Mouse (Mus musculus): ENCODE results near the gene Nr1d2. TPM values are rescaled to one million over a fixed set of nuclear protein-coding genes. Genes with fewer than 3 reads are reported as not detected.

Gene Nr1d2
- polyA plus RNA-seq (2014; fragmentation: Nextera tagmentation; extraction: Ambion mirVana), result 5.4 and 5.6 TPM in 2 replicates

GRCm38 (mm10) chr14:18238750-18239731 lies at the start of gene Nr1d2:
TSS of gene Nr1d2 (minus strand) at chr14:18239127.
- ATAC-seq (ENCODE audit: insufficient number of reproducible peaks, low FRiP score, low TSS enrichment, low read depth) (peak; percentile 95), DNase-seq (ENCODE audit: low spot score) (peak; percentile 99)
- Histone ChIP-seq H3K9me3 (ENCODE audit: control insufficient read depth, low read length) (no peaks in the 10 kb centered on the region; the same call in 1 of the 2 replicates), H3K9ac (ENCODE audit: low read length) (peak within 1 kb of the TSS; percentile 68), H3K4me2 (ENCODE audit: low read depth, severe bottlenecking) (peak within 1 kb of the TSS; percentile 73), H3K27ac (replicated peaks; ENCODE audit: low read depth, low read length) (peak within 1 kb of the TSS; percentile 69), H3K4me1 (ENCODE audit: control insufficient read depth, insufficient read depth, low read length) (no peaks in the 10 kb centered on the region), H3K36me3 (ENCODE audit: control insufficient read depth, insufficient read depth, low read length) (no peaks in the 10 kb centered on the region), H3K4me3 (ENCODE audit: low read depth, low read length) (peak within 1 kb of the TSS; percentile 75), H3K27me3 (ENCODE audit: control insufficient read depth, insufficient read depth, low read length) (no peaks in the 10 kb centered on the region)
- under 1% methylated on average over 57 of the region's 66 CpGs for WGBS

- 82% methylated on average over 2 of the region's 2 CpGs for WGBS
- DNase-seq (ENCODE audit: low spot score) (no peak), ATAC-seq (ENCODE audit: insufficient number of reproducible peaks, low FRiP score, low TSS enrichment, low read depth) (no peak)
- Histone ChIP-seq H3K9me3 (ENCODE audit: control insufficient read depth, low read length) (no peaks in the 10 kb centered on the region), H3K27me3 (ENCODE audit: control insufficient read depth, insufficient read depth, low read length) (no peaks in the 10 kb centered on the region), H3K36me3 (ENCODE audit: control insufficient read depth, insufficient read depth, low read length) (peaks cover under 1% of the 10 kb centered on the region; the same call in 1 of the 2 replicates), H3K4me1 (ENCODE audit: control insufficient read depth, insufficient read depth, low read length) (no peaks in the 10 kb centered on the region), H3K9ac (ENCODE audit: low read length) (no peak overlapping the region), H3K4me3 (ENCODE audit: low read depth, low read length) (no peak overlapping the region), H3K27ac (replicated peaks; ENCODE audit: low read depth, low read length) (no peak overlapping the region), H3K4me2 (ENCODE audit: low read depth, severe bottlenecking) (no peak overlapping the region)
Measured at GRCm38 (mm10) chr14:18287391-18287790, 48.5 kb upstream of the Nr1d2 start.

- Histone ChIP-seq H3K27ac (replicated peaks; ENCODE audit: low read depth, low read length) (no peak overlapping the region), H3K9me3 (ENCODE audit: control insufficient read depth, low read length) (no peaks in the 10 kb centered on the region), H3K36me3 (ENCODE audit: control insufficient read depth, insufficient read depth, low read length) (peaks cover 3% of the 10 kb centered on the region; the same call in 1 of the 2 replicates), H3K4me2 (ENCODE audit: low read depth, severe bottlenecking) (no peak overlapping the region), H3K27me3 (ENCODE audit: control insufficient read depth, insufficient read depth, low read length) (no peaks in the 10 kb centered on the region), H3K4me1 (ENCODE audit: control insufficient read depth, insufficient read depth, low read length) (no peaks in the 10 kb centered on the region), H3K9ac (ENCODE audit: low read length) (no peak overlapping the region), H3K4me3 (ENCODE audit: low read depth, low read length) (no peak overlapping the region)
- ATAC-seq (ENCODE audit: insufficient number of reproducible peaks, low FRiP score, low TSS enrichment, low read depth), result no peak
- 89% methylated on average over 2 of the region's 2 CpGs for WGBS
- DNase-seq (ENCODE audit: low spot score), result no peak
Measured at GRCm38 (mm10) chr14:18286441-18286840, 47.5 kb upstream of the Nr1d2 start.

GRCm38 (mm10) chr14:18285476-18285875 lies 46.5 kb upstream of the Nr1d2 start:
- ATAC-seq (ENCODE audit: insufficient number of reproducible peaks, low FRiP score, low TSS enrichment, low read depth), result no peak
- H3K27me3 ChIP-seq (ENCODE audit: control insufficient read depth, insufficient read depth, low read length), result no peaks in the 10 kb centered on the region
- DNase-seq (ENCODE audit: low spot score), result no peak
- WGBS, result 87% methylated on average over 3 of the region's 3 CpGs
- no peak overlapping the region for H3K27ac ChIP-seq (replicated peaks; ENCODE audit: low read depth, low read length)
- H3K9me3 ChIP-seq (ENCODE audit: control insufficient read depth, low read length), result no peaks in the 10 kb centered on the region
- H3K36me3 ChIP-seq (ENCODE audit: control insufficient read depth, insufficient read depth, low read length), result peaks cover 3% of the 10 kb centered on the region; the same call in 1 of the 2 replicates
- H3K9ac ChIP-seq (ENCODE audit: low read length), result no peak overlapping the region
- no peaks in the 10 kb centered on the region for H3K4me1 ChIP-seq (ENCODE audit: control insufficient read depth, insufficient read depth, low read length)
- no peak overlapping the region for H3K4me3 ChIP-seq (ENCODE audit: low read depth, low read length)
- no peak overlapping the region for H3K4me2 ChIP-seq (ENCODE audit: low read depth, severe bottlenecking)

- Histone ChIP-seq H3K4me3 (ENCODE audit: low read depth, low read length) (no peak overlapping the region), H3K36me3 (ENCODE audit: control insufficient read depth, insufficient read depth, low read length) (peaks cover 3% of the 10 kb centered on the region), H3K27me3 (ENCODE audit: control insufficient read depth, insufficient read depth, low read length) (no peaks in the 10 kb centered on the region), H3K4me2 (ENCODE audit: low read depth, severe bottlenecking) (no peak overlapping the region), H3K27ac (replicated peaks; ENCODE audit: low read depth, low read length) (no peak overlapping the region), H3K9ac (ENCODE audit: low read length) (no peak overlapping the region), H3K4me1 (ENCODE audit: control insufficient read depth, insufficient read depth, low read length) (no peaks in the 10 kb centered on the region), H3K9me3 (ENCODE audit: control insufficient read depth, low read length) (no peaks in the 10 kb centered on the region)
- DNase-seq (ENCODE audit: low spot score), result no peak
- ATAC-seq (ENCODE audit: insufficient number of reproducible peaks, low FRiP score, low TSS enrichment, low read depth), result no peak
- WGBS, result 88% methylated on average over 2 of the region's 2 CpGs
Measured at GRCm38 (mm10) chr14:18284581-18284980, 45.7 kb upstream of the Nr1d2 start.

- no peaks in the 10 kb centered on the region for H3K4me1 ChIP-seq (ENCODE audit: control insufficient read depth, insufficient read depth, low read length)
- H3K27me3 ChIP-seq (ENCODE audit: control insufficient read depth, insufficient read depth, low read length), result no peaks in the 10 kb centered on the region
- ATAC-seq (ENCODE audit: insufficient number of reproducible peaks, low FRiP score, low TSS enrichment, low read depth) (no peak), DNase-seq (ENCODE audit: low spot score) (no peak)
- H3K4me2 ChIP-seq (ENCODE audit: low read depth, severe bottlenecking), result no peak overlapping the region
- no peak overlapping the region for H3K9ac ChIP-seq (ENCODE audit: low read length)
- peaks cover 6% of the 10 kb centered on the region for H3K36me3 ChIP-seq (ENCODE audit: control insufficient read depth, insufficient read depth, low read length)
- H3K4me3 ChIP-seq (ENCODE audit: low read depth, low read length), result no peak overlapping the region
- WGBS, result 90% methylated on average over 5 of the region's 5 CpGs
- H3K27ac ChIP-seq (replicated peaks; ENCODE audit: low read depth, low read length), result no peak overlapping the region
- H3K9me3 ChIP-seq (ENCODE audit: control insufficient read depth, low read length), result no peaks in the 10 kb centered on the region
Measured at GRCm38 (mm10) chr14:18280375-18280774, 41.4 kb upstream of the Nr1d2 start.

- WGBS, result 71% methylated on average over 1 of the region's 1 CpGs
- peaks cover 3% of the 10 kb centered on the region; the same call in 1 of the 2 replicates for H3K36me3 ChIP-seq (ENCODE audit: control insufficient read depth, insufficient read depth, low read length)
- no peak for DNase-seq (ENCODE audit: low spot score)
Measured at GRCm38 (mm10) chr14:18274526-18274925, 35.6 kb upstream of the Nr1d2 start.

GRCm38 (mm10) chr14:18271666-18272065 lies 32.7 kb upstream of the Nr1d2 start:
- DNase-seq (ENCODE audit: low spot score), result no peak
- no peak for ATAC-seq (ENCODE audit: insufficient number of reproducible peaks, low FRiP score, low TSS enrichment, low read depth)

More at GRCm38 (mm10) chr14:18274526-18274925, 35.6 kb upstream of the Nr1d2 start:
- no peak overlapping the region for H3K4me2 ChIP-seq (ENCODE audit: low read depth, severe bottlenecking)
- H3K27ac ChIP-seq (replicated peaks; ENCODE audit: low read depth, low read length), result no peak overlapping the region
- no peaks in the 10 kb centered on the region for H3K27me3 ChIP-seq (ENCODE audit: control insufficient read depth, insufficient read depth, low read length)
- no peak overlapping the region for H3K4me3 ChIP-seq (ENCODE audit: low read depth, low read length)
- no peak for ATAC-seq (ENCODE audit: insufficient number of reproducible peaks, low FRiP score, low TSS enrichment, low read depth)
- no peak overlapping the region for H3K9ac ChIP-seq (ENCODE audit: low read length)
- H3K4me1 ChIP-seq (ENCODE audit: control insufficient read depth, insufficient read depth, low read length), result no peaks in the 10 kb centered on the region
- H3K9me3 ChIP-seq (ENCODE audit: control insufficient read depth, low read length), result no peaks in the 10 kb centered on the region

More at GRCm38 (mm10) chr14:18271666-18272065, 32.7 kb upstream of the Nr1d2 start:
- no peaks in the 10 kb centered on the region for H3K9me3 ChIP-seq (ENCODE audit: control insufficient read depth, low read length)
- H3K4me2 ChIP-seq (ENCODE audit: low read depth, severe bottlenecking), result peak overlapping the region; percentile 62
- no peaks in the 10 kb centered on the region for H3K4me1 ChIP-seq (ENCODE audit: control insufficient read depth, insufficient read depth, low read length)
- no peak overlapping the region for H3K27ac ChIP-seq (replicated peaks; ENCODE audit: low read depth, low read length)
- 11% methylated on average over 6 of the region's 7 CpGs for WGBS
- no peaks in the 10 kb centered on the region for H3K27me3 ChIP-seq (ENCODE audit: control insufficient read depth, insufficient read depth, low read length)
- peak overlapping the region; percentile 96 for H3K4me3 ChIP-seq (ENCODE audit: low read depth, low read length)
- peaks cover 6% of the 10 kb centered on the region for H3K36me3 ChIP-seq (ENCODE audit: control insufficient read depth, insufficient read depth, low read length)
- H3K9ac ChIP-seq (ENCODE audit: low read length), result no peak overlapping the region

Measured in limb, embryonic 11.5 days (tissue).